Mouse (Mus musculus) liver, adult (tissue): ENCODE results near the gene Traf3.

Experiments
- GATA4 ChIP-seq: IDR thresholded peaks from 2 replicates; pipeline ENCODE4 v1.6.1; 2014; ENCODE audit warnings: mild to moderate bottlenecking, low read length; ENCODE audit not compliant: insufficient replicate concordance

Gene Traf3

GRCm38 (mm10) chr12:111227410-111227809 is 61.2 kb downstream of the Traf3 start:
- no peak for TF ChIP-seq GATA4

DNA sequence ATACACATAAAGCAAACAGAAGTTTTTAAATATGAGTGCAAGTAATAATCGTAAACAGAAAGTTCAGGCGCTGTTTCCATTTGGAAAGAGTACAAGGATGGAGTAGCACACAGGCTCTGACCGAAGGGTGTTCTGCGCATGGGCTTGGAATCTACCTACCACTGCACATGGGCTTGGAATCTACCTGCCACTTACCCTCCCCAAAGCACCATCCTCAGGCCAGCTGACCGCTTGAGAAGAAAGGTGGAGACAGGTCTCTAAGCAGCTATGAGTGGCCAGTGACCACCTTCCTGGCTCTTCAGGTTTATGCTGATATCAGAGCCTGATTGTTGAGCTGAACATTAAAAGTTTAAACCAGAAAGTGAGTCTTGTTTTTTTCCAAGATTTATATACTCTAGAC is 62.3 kb downstream of the Traf3 start:
- TF ChIP-seq GATA4: no peak

DNA sequence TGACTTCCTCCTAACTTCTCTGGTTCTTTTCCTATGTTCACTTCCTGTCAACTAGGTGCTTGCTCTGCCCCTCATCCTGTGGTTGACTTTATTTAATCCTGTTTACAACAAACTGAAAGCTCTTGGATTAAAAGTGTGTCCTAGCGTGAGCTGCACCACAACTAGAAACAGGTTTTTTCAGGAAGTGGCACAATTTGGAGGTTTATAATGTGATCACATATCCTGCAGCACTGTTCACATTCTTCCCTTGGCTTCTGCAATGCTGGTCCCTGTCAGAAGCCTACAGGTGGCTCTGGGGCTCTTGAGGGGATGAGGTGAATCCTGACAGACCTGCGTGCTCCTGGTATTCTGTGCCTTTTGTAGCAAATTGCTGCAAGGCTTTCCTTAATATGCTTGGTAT is 64.6 kb downstream of the Traf3 start:
- no peak for TF ChIP-seq GATA4

DNA sequence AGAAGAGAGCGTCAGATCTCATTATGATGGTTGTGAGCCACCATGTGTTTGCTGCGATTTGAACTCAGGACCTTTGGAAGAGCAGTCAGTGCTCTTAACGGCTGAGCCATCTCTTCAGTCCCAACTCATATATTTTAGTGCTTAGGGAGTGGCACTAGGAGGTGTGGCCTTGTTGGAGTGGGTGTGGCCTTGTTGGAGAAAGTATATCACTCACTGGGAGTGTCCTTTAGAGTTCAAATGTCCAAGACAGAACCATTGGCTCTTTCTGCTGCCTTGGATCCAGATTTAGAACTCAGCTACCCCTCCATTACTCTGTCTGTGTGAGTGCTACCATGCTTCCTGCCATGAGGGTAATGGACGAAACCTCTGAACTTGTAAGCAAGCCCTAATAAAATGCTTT is 67.6 kb downstream of the Traf3 start:
- no peak for TF ChIP-seq GATA4

GRCm38 (mm10) chr12:111234383-111234782 is 68.2 kb downstream of the Traf3 start:
- no peak for TF ChIP-seq GATA4

DNA sequence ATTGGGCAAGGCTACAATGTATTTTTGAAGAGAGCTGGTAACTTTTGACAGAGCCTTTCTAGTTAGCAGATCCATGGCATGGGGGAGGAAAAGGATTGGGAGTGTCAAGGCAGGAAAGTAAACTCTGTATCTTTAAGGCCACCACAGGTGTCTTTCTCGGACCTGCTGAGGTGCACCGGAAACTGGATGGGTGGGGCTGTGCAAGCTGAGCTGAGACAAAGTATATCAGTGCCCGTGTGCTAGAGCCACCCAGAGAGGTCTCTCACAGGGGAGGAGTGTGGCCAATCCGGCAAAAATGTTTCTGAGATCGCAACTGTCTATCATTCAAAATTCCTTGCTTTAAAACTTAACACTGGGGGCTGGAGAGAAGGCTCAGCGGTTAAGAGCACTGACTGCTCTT is 69.5 kb downstream of the Traf3 start:
- TF ChIP-seq GATA4: no peak

DNA sequence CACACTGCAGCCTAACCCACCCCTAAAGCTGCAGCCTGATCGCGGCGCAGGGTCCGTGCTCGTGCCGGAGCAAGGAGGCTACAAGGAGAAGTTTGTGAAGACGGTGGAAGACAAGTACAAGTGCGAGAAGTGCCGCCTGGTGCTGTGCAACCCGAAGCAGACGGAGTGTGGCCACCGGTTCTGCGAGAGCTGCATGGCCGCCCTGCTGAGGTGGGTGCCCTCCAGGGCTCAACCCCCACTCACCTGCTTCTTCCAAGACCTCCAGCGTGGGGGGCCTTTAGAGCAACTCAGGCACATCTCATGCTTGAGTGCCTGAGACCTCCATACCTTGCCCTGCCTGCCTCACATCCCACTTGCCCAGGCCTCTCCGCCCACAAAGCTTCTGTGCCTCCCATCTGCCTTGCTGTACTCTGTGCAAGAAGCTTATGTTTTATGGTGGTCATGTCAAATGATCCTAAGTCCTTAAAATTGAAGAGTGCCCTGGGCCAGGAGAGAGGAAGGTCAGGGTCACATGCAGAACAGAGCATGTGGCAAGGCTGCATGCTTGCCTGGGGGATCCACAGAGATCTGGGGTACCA is 71.5 kb downstream of the Traf3 start:
- TF ChIP-seq GATA4: no peak

- TF ChIP-seq GATA4: no peak
These were observed 72.2 kb downstream of the Traf3 start for GRCm38 (mm10) chr12:111238345-111238744.

- TF ChIP-seq GATA4: no peak
These were observed 72.6 kb downstream of the Traf3 start for GRCm38 (mm10) chr12:111238778-111239177.

- TF ChIP-seq GATA4: no peak
These were observed 73.8 kb downstream of the Traf3 start for GRCm38 (mm10) chr12:111239930-111240329.

- TF ChIP-seq GATA4: no peak
These were observed 75.7 kb downstream of the Traf3 start for GRCm38 (mm10) chr12:111241916-111242315.

DNA sequence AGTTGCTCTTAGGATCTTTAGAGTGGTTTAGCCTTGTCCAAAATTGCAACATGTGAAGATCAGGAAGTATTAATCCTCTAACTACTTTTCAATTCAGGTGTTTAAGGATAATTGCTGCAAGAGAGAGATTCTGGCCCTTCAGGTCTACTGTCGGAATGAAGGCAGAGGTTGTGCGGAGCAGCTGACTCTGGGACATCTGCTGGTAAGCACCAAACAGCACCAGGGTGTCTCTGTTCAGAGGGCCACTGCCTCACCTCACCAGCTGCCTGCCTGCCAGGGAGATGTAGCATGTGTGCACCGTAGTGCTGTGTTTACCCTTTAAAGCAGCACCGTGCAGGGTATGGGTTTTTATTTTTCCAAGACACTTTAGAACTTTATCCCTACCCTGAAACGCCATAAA is 76.2 kb downstream of the Traf3 start:
- TF ChIP-seq GATA4: no peak

DNA sequence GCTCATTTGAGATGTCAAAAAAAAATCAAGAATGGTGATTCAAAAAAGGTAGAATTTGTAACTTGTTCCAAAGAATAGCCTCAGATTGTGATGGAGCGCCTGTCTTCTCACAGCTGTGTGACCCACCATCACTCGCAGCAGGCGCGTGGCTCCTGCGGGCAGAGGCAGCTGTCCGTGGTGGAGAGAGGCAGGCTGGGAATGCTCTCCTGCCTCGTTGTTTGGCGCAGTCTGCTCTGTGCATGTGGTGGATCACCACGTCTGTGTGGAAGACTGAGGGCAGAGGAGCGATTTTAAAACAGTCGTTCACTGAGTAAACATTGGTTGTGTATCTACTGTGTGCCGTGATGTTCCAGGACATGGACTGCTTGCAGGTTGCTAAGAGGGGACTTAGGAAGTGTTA is 77.6 kb downstream of the Traf3 start:
- no peak for TF ChIP-seq GATA4

DNA sequence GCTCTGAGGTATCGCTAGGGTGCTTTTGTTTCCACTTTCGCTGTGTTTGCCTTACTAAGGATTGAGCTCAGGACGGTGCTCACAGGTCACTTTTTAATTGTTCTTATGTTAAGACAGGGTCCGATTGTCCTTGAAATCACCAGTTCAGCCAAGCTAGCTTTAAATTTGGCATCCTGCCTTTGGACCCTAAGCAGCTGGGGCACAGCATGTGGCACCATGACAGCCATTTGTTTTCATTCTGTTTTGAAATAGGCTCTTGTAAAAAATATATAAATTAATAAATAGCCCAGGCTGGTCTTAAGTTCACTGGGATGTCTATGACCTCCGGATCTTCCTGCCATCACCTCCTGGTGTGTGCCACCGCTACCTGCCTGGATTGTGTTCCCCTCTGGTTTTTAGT is 78.9 kb downstream of the Traf3 start:
- no peak for TF ChIP-seq GATA4

DNA sequence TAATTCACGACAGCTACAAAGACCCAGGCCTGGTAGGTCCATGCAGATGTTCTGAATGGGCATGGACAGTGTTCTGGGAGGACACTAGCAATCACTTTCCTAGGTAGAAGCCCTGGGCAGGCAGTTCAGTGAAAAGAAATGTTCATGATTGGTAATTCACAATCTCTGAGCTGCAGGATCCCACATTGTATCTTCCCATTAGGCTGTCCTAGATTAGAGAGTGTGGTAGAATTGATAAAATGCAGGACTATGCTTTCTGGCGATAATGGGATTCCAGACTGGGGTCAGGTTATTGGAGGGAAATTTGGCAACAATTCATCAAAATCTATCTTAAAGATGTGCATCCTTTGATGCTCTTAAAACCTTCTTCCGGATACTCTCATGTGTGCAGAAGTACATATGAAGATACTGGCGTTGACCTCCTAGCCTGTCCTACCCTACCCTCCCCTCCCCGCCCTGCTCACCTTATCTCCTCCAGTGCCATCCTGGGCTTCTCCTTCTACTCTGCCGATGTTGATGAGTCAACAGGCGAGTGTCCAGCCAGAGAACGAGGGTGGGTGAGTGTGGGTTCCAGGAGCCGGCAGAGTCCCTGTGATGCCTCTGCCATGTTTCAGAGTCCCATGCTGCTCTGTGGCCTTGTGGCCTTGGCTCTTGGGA is 80.8 kb downstream of the Traf3 start:
- no peak for TF ChIP-seq GATA4

DNA sequence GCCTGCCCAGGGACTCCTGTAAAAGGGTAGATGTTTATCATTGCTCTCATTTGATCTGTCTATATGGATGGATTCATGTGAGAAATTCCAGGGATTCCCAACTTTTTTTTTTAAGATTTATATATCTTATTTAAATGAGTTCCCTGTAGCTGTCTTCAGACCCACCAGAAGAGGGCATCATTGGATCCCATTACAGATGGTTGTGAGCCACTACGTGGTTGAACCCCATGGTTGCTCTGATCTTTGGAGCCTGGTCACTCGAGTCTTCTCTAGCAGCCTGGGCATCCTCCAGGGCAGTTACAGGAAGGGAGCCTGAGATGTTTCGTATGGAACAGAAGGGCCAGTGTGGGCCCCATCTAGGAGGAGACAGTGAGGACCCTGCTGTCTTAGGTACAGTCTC is 82.9 kb downstream of the Traf3 start:
- TF ChIP-seq GATA4: no peak

GRCm38 (mm10) chr12:111250116-111250515 is 83.9 kb downstream of the Traf3 start:
- no peak for TF ChIP-seq GATA4
